Mouse (Mus musculus): ENCODE measurements around the gene Pkd1.

Pkd1 gene

DNA sequence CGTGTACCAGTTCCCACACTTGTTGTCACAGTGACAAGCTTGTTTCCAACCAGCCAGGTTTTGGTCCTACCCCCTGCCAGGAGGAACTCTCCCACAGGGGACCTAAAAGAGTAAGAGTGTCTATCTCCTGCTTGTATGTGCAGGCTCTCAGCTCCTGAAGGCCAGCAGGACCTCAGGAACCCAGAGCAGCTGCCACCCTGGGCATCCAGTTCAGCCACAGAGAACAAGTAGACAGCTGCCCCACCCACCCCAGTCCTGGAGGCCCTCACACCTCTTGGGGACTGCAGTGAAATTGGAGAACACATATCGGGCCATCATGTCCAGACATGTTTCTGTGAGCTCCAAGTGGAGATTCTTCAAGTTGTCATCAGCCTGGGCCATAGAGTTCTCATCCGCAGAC lies 54.9 kb downstream of the Pkd1 start:
- no peak for DNase-seq (ENCODE audit: low spot score in 2 of 2)

- DNase-seq (ENCODE audit: low spot score in 2 of 2), result no peak
Observed at GRCm38 (mm10) chr17:24608370-24608769, 58.7 kb downstream of the Pkd1 start.

- DNase-seq (ENCODE audit: low spot score in 2 of 2), result no peak
Observed at GRCm38 (mm10) chr17:24608874-24609273, 59.2 kb downstream of the Pkd1 start.

- no peak for DNase-seq (ENCODE audit: low spot score in 2 of 2)
Observed at GRCm38 (mm10) chr17:24610711-24611110, 61.1 kb downstream of the Pkd1 start.

DNA sequence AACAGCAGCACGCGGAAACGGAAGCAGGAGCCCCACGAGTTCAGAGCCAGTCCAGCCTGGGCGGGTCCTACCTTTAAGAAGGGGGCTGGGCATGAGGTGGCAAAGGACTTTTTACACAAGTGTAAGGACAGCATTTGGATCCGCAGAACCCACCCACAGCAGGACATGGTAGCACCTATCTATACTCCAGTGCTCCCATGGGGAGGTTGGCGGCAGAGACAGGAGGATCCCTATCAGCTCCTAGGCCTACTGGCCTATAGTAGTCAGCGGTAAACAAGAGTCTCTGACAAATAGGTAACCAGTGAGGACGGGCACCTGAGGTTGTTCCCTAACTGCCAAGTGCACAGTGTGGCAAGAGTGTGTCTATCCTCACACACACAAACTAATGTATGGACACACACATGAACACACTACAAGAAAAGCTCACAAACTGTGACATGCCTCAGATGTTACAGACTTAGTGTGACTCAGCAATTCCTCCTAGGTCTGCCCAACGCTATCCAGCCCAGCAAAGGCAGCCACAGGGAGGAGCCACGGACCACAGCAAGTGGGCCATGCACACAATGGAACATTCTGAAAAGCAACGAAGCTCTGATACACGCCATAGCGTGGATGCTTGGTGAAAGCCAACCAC lies 68.0 kb downstream of the Pkd1 start:
- DNase-seq (ENCODE audit: low spot score in 2 of 2), result no peak

DNA sequence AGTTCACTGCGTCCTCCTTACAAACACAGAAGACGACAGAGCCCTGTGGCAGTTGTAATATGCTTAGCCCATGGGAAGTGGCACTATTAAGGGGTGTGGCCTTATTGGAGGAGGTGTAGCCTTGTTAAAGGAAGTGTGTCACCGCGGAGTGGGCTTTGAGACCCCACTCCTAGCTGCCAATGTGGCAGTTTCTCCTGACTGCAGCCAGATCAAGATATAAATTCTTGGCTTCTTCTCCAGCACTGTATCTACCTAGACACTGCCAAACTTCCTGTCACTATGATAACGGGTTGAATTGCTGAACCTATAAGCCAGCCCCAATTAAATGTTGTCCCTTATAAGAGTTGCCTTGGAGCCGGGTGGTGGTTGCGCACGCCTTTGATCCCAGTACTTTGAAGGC lies 75.8 kb downstream of the Pkd1 start:
- DNase-seq (ENCODE audit: low spot score in 2 of 2), result no peak

DNA sequence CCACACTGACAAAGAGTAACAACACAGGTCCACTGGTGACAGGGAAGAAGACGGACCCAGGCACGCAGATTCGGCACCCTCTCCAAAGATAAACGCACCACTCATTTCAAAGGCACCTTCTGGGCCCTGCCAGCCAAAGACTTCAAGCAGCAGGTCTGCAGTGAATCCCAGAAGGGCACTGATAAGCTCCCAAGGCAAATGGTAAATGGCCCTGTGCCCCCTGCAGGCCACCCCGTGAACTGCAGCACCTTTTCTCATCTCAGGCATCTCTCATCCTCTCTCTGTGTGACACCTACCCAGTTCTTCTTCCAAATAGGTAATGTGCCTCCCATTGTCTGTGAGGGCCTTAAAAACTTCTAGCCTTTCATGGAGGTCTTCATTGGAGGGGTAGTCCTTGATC lies 79.0 kb downstream of the Pkd1 start:
- DNase-seq (ENCODE audit: low spot score in 2 of 2), result peak in 1 of 2 experiments; percentile 71

DNA sequence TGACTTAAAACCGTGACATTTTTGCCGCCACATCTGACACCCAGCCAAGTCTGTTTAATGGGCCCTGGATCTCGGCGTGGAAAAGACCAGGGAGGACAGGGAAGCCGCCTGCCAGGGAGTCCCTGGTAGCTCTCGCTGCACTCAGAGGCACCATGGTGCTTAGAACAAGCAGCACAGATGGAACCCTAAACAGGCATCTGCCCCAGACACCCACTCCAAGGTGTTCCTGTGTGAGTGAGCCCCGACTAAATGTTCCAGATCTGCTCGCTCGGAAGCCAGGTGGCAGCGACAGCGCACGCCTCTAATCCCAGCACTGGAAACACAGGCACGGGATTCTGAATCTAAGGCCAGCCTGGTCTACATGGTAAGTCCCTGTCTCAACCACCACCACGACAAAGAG lies 80.4 kb downstream of the Pkd1 start:
- DNase-seq (ENCODE audit: low spot score in 2 of 2), result no peak

DNA sequence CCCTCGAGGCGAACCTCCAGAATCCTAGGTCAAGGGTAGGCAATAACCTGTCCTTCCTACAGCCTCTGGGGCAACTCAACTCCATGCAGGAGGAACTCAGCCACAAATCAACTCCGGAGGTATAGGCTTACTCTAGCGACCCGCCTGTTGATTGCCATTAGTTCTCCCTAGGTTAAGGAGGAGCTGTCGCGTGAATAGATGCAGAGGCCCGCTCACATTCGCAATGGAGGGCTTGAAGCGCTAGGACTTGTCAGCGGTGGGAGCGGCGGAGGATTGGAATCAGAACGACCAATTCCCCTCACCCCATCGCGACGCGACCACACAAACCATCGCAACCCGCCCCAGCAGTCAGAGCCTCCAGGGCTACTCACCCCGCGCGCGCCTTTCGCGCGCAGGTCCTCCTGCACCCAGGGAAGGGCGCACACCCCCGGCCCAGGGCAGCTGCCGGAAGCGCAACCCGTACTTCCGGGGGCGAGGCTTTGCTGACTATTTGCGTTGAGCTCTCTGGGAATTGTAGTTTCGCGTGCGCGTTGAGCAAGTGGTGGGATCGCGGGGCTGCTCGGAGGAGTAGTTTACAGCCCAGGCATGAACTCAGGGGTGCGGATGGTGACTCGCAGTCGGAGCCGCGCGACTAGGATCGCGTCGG lies 82.7 kb downstream of the Pkd1 start, which contains the start of the genes Tsc2 and Nthl1:
TSS of gene Tsc2 (minus strand) at position 464 of the 646 bp plus-strand sequence.
TSS of gene Nthl1 (plus strand) at position 514 of the 646 bp plus-strand sequence.
- DNase-seq (ENCODE audit: low spot score in 2 of 2), result peak; percentile 83

DNA sequence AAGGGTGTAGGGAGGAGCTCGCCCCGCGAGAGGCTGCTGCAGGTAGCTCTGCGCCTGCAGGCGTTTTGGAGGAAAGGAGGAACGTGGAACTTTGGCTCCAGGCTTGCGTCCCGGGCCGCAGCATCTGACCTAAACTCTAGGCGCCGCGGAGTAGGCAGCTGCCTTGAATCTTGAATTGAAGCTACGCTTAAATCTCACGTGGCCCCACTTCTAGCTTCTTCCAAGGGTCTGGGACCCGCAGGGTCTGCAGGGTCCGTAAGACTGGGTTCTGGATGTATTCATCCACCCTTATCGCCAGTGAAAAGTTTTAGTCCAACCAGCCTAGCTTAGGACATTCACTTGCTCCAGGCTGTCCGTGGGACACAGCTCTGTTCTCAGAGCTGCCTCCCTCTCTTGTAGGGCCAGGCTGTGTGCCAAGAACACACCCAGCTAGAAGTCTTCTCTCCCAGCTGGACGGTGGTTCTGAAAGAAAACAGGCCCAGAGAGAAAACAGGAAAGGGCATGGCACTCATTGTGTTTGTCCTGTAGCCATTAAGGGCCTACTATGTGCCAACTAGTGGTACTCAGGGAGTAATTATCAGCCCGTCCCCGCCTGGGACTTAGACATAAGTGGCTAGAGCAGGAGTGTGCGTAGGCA lies 83.3 kb downstream of the Pkd1 start:
- peak; percentile 84 for DNase-seq (ENCODE audit: low spot score in 2 of 2)

DNA sequence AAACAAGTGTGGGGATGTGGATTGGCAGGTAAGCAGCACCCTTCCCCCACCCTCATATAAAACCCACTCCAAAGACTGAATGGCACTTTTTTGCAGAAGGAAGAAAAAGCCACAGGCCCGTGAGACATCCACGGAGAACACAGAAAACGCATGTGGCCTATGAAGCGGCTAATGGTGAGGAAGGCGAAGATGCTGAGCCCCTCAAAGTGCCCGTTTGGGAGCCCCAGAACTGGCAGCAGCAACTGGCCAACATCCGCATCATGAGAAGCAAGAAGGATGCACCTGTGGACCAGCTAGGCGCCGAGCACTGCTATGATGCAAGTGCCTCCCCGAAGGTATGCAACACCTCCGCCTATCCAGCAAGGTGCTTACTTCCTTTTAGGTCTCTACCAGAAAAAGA lies 84.2 kb downstream of the Pkd1 start:
- DNase-seq (ENCODE audit: low spot score in 2 of 2), result no peak

DNA sequence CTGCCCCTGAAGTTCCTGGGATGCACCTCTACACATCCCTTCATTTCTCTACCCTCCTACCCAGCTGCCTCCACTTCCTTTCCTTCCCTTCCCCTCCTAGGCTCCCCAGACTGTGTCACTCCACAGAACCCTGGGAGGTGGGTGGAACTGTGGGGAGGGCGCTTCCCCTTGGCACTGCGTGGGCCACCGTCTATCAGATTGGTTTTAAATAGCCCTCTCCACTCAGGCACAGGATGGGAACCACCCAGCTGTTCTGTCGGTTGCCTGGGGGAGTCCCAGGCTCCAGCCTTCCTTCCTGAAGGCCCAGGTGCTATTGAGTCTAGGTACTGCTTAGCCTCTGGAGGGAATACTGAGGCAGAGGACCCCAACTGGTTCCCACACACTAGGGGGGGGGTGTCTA lies 85.4 kb downstream of the Pkd1 start:
- peak in 1 of 2 experiments; percentile 74 for DNase-seq (ENCODE audit: low spot score in 2 of 2)

DNA sequence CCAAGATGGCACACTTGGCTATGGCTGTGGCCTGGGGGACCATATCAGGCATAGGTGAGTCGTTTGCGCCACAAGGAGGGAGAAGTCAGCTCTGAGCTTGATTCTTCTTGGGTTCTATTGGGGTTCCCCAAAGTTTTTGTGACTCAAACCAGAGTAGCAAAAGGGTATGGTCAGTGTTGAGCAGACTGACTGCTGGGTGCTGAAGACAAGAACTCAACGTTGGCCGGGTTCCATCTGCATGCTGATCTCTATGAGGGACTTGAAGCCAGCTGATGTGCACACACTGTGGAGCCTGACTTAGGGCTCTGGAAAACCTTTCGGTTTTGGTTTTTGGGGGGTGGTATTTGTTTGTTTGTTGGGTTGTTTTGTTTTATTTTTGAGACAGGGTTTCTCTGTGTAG lies 86.1 kb downstream of the Pkd1 start:
- no peak for DNase-seq (ENCODE audit: low spot score in 2 of 2)

GRCm38 (mm10) chr17:24636781-24637481 lies 87.3 kb downstream of the Pkd1 start:
- peak in 1 of 2 experiments; percentile 24 for DNase-seq (ENCODE audit: low spot score in 2 of 2)

GRCm38 (mm10) chr17:24638214-24638613 lies 88.6 kb downstream of the Pkd1 start:
- peak in 1 of 2 experiments; percentile 41 for DNase-seq (ENCODE audit: low spot score in 2 of 2)

DNA sequence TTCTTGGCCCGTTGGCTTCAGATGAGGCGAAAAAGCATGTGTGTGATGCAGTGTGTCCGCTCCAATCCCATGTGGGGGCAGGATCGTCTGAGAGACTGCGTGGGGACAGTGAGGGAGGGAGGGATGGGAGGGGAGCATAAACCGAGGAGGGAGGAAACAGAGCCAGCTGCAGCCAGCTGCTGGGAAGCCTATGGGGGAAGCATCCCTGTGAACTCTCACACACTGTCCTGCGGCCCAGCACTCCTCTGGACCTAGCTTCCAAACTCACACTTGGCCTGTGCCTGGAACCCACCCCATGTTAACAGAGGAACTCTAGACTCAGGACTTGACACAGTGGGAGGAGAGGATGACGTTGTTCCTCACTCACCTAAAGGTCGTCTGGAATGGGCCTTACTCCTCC lies 89.2 kb downstream of the Pkd1 start:
- peak; percentile 77 to 82 for DNase-seq (ENCODE audit: low spot score in 2 of 2)

DNA sequence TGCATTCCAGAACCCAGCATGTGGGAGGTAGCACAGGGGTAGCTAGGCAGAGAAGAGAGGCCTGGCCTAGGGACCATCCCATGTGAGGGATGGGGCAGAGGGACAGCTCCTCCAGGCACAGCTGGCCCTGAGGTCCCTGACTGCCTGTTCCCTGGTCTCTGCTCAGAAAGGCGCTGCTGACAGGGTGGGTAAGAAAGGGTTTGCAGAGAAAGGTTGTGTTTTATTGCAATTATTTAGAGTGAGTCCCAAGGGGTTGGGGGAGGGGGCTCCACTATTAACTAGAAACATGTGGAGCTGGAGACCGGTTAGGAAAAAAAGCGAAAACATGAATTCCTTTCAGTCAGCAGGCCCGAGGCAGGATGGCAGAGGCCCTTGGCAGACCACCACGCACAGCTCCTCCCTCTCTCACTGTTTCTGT lies 89.9 kb downstream of the Pkd1 start:
- DNase-seq (ENCODE audit: low spot score in 2 of 2), result peak in 1 of 2 experiments; percentile 18

DNA sequence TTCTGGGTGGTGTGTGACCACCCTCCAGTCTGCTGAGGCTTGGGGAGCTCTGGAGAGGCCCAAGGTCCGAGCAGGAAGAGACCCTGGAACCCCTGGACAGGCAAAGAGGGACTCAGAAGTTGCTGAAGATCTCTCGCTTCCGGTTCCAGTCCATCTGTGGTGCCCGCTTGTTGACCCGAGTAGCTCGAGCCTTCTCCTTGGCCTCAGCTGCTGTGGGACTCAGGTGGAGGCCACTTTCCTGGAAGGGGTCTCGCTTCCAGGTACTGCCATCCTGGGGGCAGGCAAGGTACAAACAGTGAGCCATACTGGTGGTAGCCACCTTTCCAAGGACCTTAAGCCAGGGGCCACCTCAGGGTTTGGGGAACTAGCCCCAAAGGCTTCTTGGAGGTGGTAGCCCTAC lies 90.5 kb downstream of the Pkd1 start:
- DNase-seq (ENCODE audit: low spot score in 2 of 2), result peak in 1 of 2 experiments; percentile 8

- no peak for DNase-seq (ENCODE audit: low spot score in 2 of 2)
Observed at GRCm38 (mm10) chr17:24640581-24640980, 90.9 kb downstream of the Pkd1 start.

DNA sequence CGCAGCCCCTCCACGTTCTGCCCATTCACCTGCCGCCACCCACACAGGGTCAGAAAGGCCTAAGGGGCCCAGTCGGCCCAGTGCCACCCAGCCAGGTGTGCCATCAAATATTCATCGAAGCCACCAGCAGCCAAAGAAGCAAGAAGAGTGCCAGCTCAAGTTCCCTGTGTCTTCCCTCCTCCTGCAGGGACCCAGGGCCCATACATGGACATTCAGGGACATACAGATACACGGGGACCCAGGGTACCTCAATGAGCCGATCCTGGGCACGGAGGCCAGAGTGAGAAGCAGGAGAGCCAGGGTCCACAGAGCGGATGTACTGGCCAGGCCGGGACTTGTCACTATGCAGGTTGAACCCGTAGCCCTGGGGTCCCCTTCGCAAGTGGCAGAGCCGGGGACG lies 92.3 kb downstream of the Pkd1 start:
- DNase-seq (ENCODE audit: low spot score in 2 of 2), result peak in 1 of 2 experiments; percentile 16

DNA sequence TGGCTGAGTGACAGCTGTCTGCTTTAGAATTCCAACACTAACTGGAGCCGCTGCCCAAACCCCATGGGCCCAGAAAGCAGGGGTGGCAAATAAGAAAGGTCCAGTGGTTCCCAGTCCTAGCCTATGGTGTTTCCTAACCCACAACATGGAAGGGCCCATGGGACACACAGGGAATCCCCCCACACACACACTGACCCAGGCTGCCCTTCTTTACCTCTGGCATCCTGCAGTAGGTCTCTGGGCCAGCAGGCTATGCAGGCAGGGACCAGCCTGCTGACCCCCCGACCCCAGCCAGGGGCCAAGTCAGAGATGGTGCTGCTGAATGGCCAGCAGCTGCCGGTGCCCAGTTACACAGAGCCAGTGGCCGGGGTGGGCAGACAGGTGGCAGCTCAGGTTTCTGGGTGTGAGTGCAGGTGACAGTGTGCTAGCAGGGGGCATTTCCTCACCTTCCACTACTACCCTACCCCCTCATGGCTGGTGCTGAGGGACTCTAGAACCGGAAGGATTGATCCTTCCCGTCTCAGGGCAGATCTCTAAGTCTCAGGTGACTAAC lies 93.2 kb downstream of the Pkd1 start:
- no peak for DNase-seq (ENCODE audit: low spot score in 2 of 2)
